Mouse (Mus musculus) thymus, adult 2 months (tissue): ENCODE data around the gene Atg10.

ENCODE experiments used
- CTCF ChIP-seq: fragments of 200-500 bp; IDR thresholded peaks from 2 replicates; pipeline ENCODE4 v1.5.1; 2012; ENCODE audit warnings: mild to moderate bottlenecking, control low read depth, low read length, moderate library complexity, borderline replicate concordance; ENCODE audit not compliant: control insufficient read depth, poor library complexity, insufficient read depth; ENCODE audit errors: extremely low read depth
- POLR2A ChIP-seq: fragments of 200-500 bp; IDR thresholded peaks from 2 replicates; pipeline ENCODE4 v1.6.1; 2012; ENCODE audit warnings: mild to moderate bottlenecking, low read length, control low read depth, moderate library complexity; ENCODE audit not compliant: control insufficient read depth, poor library complexity, insufficient read depth; ENCODE audit errors: extremely low read depth

DNA sequence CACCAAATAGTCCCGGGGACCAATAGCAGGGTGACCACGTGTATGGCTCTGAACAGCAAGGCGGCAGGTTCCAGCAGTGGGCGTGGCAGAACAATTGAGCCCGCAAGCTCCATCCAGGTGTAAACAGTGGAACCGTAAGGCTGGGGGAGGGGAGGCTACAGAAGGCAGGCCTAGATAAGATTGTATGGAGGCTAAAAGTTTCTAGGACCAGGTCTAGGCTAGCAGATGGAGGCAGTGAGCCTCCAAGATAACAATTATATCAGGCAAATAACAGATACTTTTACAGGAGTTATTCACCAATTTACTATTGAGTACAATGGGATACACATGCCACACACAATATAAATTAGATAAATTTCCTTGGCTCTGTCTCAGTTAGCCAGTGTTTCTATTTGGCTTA is 284.6 kb downstream of the Atg10 start:
- TF ChIP-seq CTCF (no peak), POLR2A (no peak)
